Mouse (Mus musculus) kidney, embryonic 15.5 days (tissue): ENCODE results near the gene Adh4. TPM values are rescaled to one million over a fixed set of nuclear protein-coding genes. Genes with fewer than 3 reads are reported as not detected.

Experiments used
- ATAC-seq: fragments of 200-750 bp; cut with Nextera tagmentation; replicated peaks from 2 replicates; pipeline ENCODE4 v1.8.0; 2017; ENCODE audit warnings: moderate TSS enrichment; ENCODE audit not compliant: low FRiP score
- H3K27ac ChIP-seq: fragments of 300-500 bp; sonication (generic); 2 replicates; pipeline ENCODE4 v1.5.1; 2015; ENCODE audit warnings: mild to moderate bottlenecking, inconsistent platforms
- H3K27me3 ChIP-seq: fragments of 300-500 bp; sonication (generic); 2 replicates; pipeline ENCODE4 v1.6.1; 2015; ENCODE audit warnings: inconsistent platforms
- H3K36me3 ChIP-seq: fragments of 300-500 bp; sonication (generic); 2 replicates; pipeline ENCODE4 v1.6.1; 2015; ENCODE audit warnings: inconsistent platforms
- H3K4me1 ChIP-seq: fragments of 300-500 bp; sonication (generic); 2 replicates; pipeline ENCODE4 v1.6.1; 2015; ENCODE audit warnings: inconsistent platforms
- H3K4me2 ChIP-seq: fragments of 300-500 bp; sonication (generic); 2 replicates; pipeline ENCODE4 v1.6.1; 2015; ENCODE audit warnings: moderate library complexity, mild to moderate bottlenecking, inconsistent platforms
- H3K4me3 ChIP-seq: fragments of 300-500 bp; sonication (generic); replicated peaks from 2 replicates; pipeline ENCODE4 v1.5.1; 2015; ENCODE audit warnings: mild to moderate bottlenecking, inconsistent platforms
- H3K9ac ChIP-seq: fragments of 300-500 bp; sonication (generic); 2 replicates; pipeline ENCODE4 v1.6.1; 2015; ENCODE audit warnings: mild to moderate bottlenecking, inconsistent platforms
- H3K9me3 ChIP-seq: fragments of 300-500 bp; sonication (generic); replicated peaks from 2 replicates; pipeline ENCODE4 v1.6.1; 2016; ENCODE audit warnings: inconsistent platforms
- WGBS: fragments of 180-500 bp; shearing (Covaris S2); methylation state at CpG from one replicate; pipeline ENCODE4 v1.1.7; 2015; ENCODE audit warnings: mixed read lengths; 5-methylcytosine and 5-hydroxymethylcytosine counted together
- polyA plus RNA-seq: library from polyadenylated mRNA; unstranded; fragments of >200 nt; fragmentation: Nextera tagmentation; extraction: Ambion mirVana; gene quantifications from 2 replicates; pipeline ENCODE4 v1.2.1, GENCODE M21; 2015

The Adh4 gene
- polyA plus RNA-seq, 1 experiment from 2014 or later: not detected

GRCm38 (mm10) chr3:138410211-138410610 lies 5.1 kb upstream of the Adh4 start:
- Histone ChIP-seq H3K9ac (no peak overlapping the region), H3K36me3 (no peaks in the 10 kb centered on the region), H3K27me3 (no peaks in the 10 kb centered on the region), H3K4me1 (peaks cover 11% of the 10 kb centered on the region), H3K4me3 (no peak overlapping the region), H3K9me3 (no peaks in the 10 kb centered on the region), H3K27ac (no peak overlapping the region), H3K4me2 (no peak overlapping the region)
- ATAC-seq: no peak
- WGBS: 72% methylated on average over 3 of the region's 3 CpGs

DNA sequence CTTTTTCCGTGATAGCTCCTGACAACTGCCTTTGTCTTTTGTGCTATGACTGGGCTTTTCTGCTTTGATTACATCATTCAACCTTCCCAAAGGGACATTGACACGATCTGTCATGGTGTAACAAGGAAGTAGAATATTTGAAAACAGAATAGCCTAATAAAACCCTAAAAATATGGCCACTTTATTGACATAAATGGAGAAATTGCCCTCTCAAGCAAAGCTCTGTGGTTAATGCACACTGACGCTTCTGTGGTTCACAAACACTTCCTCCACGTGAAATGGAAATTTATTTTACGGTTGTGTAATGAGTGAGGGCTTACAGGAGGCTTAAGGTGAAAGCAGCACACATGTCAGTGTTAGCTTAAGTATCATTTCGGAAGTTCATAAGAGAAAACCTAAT lies 4.1 kb downstream of the Adh4 start:
- no peaks in the 10 kb centered on the region for H3K9me3 ChIP-seq
- H3K4me2 ChIP-seq: no peak overlapping the region
- no peaks in the 10 kb centered on the region for H3K36me3 ChIP-seq
- WGBS: 78% methylated on average over 6 of the region's 6 CpGs
- no peak overlapping the region for H3K4me3 ChIP-seq
- no peak overlapping the region for H3K27ac ChIP-seq
- no peaks in the 10 kb centered on the region for H3K4me1 ChIP-seq
- H3K27me3 ChIP-seq: no peaks in the 10 kb centered on the region
- no peak overlapping the region for H3K9ac ChIP-seq
- ATAC-seq: no peak

GRCm38 (mm10) chr3:138420385-138420784 lies 5.1 kb downstream of the Adh4 start:
- H3K4me1 ChIP-seq: no peaks in the 10 kb centered on the region
- WGBS: 84% methylated on average over 3 of the region's 3 CpGs
- ATAC-seq: no peak

GRCm38 (mm10) chr3:138423664-138424063 lies 8.4 kb downstream of the Adh4 start:
- Histone ChIP-seq H3K9ac (no peak overlapping the region), H3K36me3 (no peaks in the 10 kb centered on the region), H3K4me2 (no peak overlapping the region), H3K27me3 (no peaks in the 10 kb centered on the region), H3K9me3 (no peaks in the 10 kb centered on the region), H3K4me3 (no peak overlapping the region), H3K4me1 (no peaks in the 10 kb centered on the region), H3K27ac (no peak overlapping the region)
- whole genome bisulfite sequencing: 53% methylated on average over 2 of the region's 2 CpGs
- no peak for ATAC-seq

More at GRCm38 (mm10) chr3:138420385-138420784, 5.1 kb downstream of the Adh4 start:
- no peak overlapping the region for H3K9ac ChIP-seq
- H3K36me3 ChIP-seq: no peaks in the 10 kb centered on the region
- H3K27ac ChIP-seq: no peak overlapping the region
- no peak overlapping the region for H3K4me2 ChIP-seq
- no peaks in the 10 kb centered on the region for H3K27me3 ChIP-seq
- H3K4me3 ChIP-seq: no peak overlapping the region
- H3K9me3 ChIP-seq: no peaks in the 10 kb centered on the region

DNA sequence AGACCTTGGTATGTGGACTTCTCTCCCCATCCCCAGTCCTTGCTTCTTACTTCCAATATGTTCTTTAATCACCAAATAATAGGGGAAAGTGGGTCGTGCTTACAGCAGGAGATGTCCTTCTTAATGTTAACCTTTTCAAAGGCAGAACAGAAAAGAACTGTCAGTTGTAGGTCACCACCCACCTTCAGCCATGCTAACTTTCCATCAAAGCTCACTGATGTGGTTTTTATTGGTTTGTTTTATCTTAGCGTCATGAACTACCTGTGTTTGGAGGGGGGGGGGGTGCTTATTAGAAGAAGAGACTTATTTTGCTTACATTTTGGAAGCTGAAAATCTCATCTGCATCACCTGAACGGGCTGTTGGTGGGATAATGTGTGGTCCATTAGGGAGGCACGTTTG lies 9.0 kb downstream of the Adh4 start:
- H3K27ac ChIP-seq: no peak overlapping the region
- no peaks in the 10 kb centered on the region for H3K36me3 ChIP-seq
- H3K27me3 ChIP-seq: no peaks in the 10 kb centered on the region
- no peaks in the 10 kb centered on the region for H3K4me1 ChIP-seq
- no peak overlapping the region for H3K4me3 ChIP-seq
- 63% methylated on average over 4 of the region's 4 CpGs for WGBS
- no peak for ATAC-seq
- no peak overlapping the region for H3K4me2 ChIP-seq
- H3K9me3 ChIP-seq: no peaks in the 10 kb centered on the region
- H3K9ac ChIP-seq: no peak overlapping the region

DNA sequence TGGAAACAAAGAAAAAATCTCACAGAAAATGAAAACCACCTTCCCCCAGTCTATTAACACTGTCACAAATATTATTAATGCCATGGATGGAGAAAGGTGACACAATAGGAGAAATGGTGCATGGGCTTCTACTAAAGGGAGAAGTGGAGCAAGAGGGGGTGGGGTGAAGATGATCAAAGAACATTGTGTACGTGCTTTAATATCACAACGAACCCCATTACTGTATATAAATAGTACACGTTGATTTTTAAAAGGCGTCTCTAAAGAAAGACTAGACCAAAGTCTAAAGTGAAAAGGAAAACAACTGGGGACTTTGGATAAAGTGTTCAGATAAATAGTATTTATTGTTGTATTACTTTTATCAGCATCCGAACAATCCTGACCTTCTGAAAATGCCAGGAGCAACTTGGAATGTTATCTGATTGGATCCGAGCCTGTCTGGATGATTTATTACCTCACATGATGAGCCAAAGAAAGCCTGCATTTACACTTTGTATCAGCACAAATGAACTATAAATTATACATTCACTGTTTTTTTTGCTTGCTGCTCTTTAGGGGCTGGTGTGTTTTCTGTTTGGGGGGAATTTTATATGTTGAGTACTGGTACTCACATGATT lies 15.2 kb downstream of the Adh4 start:
- Histone ChIP-seq H3K36me3 (no peaks in the 10 kb centered on the region), H3K4me2 (no peak overlapping the region), H3K4me1 (no peaks in the 10 kb centered on the region), H3K4me3 (no peak overlapping the region), H3K9ac (no peak overlapping the region), H3K27ac (no peak overlapping the region), H3K9me3 (no peaks in the 10 kb centered on the region), H3K27me3 (no peaks in the 10 kb centered on the region)
- no peak for ATAC-seq
- 45% methylated on average over 6 of the region's 6 CpGs for WGBS

DNA sequence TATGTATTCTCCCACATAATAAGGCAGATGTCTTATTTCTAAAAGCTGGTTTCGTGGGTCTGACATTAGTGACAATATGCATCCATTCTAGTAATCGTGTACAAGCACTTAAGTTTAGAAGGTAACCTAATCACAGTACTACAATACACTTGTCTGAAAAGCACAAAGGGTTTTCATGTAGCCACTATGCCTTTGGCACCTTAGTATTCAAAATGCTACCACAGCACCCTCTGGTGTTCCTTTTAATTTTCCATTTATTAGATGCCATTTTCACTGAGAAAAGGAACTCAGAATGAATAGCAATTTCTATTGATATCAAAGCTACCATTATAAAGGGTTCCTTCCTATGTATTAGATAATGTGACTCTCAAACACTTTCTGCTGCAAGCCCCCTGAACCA lies 16.6 kb downstream of the Adh4 start:
- Histone ChIP-seq H3K9ac (no peak overlapping the region), H3K27ac (no peak overlapping the region), H3K4me2 (no peak overlapping the region), H3K4me1 (no peaks in the 10 kb centered on the region), H3K36me3 (no peaks in the 10 kb centered on the region), H3K27me3 (no peaks in the 10 kb centered on the region), H3K4me3 (no peak overlapping the region), H3K9me3 (no peaks in the 10 kb centered on the region)
- WGBS: 58% methylated on average over 2 of the region's 2 CpGs
- ATAC-seq: no peak

DNA sequence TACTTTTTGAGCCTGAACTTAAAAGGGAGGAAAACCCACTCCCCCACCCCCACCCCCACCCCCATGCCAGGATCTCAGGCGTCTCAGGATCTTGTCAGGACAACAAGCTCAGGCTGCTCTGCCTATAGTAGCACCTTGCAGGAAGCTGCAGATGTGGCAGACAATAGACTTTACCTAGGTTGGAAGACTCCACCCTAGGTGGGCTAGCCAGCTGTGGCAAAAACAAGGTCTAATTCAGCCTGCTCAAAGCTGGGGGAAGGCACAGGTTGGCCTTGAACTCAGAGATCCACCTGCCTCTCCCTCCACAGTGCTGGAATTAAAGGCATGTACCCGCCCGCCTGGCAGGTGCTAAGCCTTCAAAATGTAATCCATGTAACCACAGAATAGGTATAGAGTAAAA lies 23.4 kb downstream of the Adh4 start:
- Histone ChIP-seq H3K9me3 (no peaks in the 10 kb centered on the region), H3K4me3 (no peak overlapping the region), H3K27me3 (no peaks in the 10 kb centered on the region), H3K9ac (no peak overlapping the region), H3K4me1 (no peaks in the 10 kb centered on the region), H3K4me2 (no peak overlapping the region), H3K27ac (no peak overlapping the region), H3K36me3 (no peaks in the 10 kb centered on the region)
- WGBS: 70% methylated on average over 3 of the region's 3 CpGs
- no peak for ATAC-seq

- Histone ChIP-seq H3K4me2 (peak overlapping the region; percentile 90), H3K9ac (peak overlapping the region; percentile 80), H3K27me3 (no peaks in the 10 kb centered on the region), H3K36me3 (peaks cover 23% of the 10 kb centered on the region), H3K4me1 (peaks cover 9% of the 10 kb centered on the region), H3K9me3 (no peaks in the 10 kb centered on the region), H3K4me3 (peak overlapping the region; percentile 81), H3K27ac (peak overlapping the region; percentile 87)
- under 1% methylated on average over 9 of the region's 9 CpGs for WGBS
- ATAC-seq: peak; percentile 0
These were observed 26.9 kb downstream of the Adh4 start for GRCm38 (mm10) chr3:138442203-138442602.

DNA sequence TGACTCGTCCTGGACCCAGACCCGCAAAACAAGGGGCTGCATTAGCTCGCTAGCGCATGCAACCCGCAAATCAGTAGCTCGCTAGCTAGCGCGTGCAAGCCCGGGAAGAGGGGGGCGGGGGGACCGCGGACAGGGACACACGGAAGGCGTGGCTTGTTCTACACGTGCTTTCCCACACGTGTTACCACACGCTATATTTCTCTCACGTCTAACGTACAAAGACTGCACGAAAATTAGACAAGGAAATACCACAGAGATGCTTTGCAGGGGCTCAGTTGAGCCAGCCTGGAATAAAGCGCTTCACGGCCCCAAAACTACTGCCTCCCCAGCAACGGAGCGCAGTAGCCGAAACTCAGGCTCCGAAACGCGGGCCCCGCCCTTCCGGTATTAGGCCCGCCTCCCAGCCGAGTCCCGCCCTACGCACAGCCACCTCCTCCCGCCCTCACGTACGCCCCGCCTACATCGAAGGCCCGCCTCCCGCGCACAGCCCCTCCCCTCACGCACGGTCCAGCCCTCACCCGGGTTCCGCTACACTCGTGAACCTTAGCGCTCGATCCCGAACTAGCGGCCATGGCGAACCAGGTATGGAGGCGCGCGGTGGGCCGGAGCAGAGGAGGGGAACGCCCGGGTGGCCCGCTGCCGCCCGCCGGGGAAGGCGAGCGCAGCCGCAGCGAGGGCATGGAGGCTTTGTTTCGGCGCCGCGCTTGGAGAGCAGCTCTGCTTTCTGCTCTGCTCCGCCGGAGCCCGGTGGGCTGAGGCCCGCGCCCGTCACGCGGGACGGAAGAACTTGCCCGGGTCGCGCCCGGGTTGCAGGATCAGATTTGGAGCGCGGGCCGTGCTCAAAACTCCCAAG lies 27.6 kb downstream of the Adh4 start, which contains the start of gene Adh5:
TSS of gene Adh5 (plus strand) at position 482 of the 853 bp plus-strand sequence.
- no peaks in the 10 kb centered on the region for H3K27me3 ChIP-seq

GRCm38 (mm10) chr3:138443465-138443771 lies 28.2 kb downstream of the Adh4 start:
- 2% methylated on average over 9 of the region's 9 CpGs for WGBS

More for the DNA sequence above, 27.6 kb downstream of the Adh4 start, which contains the start of gene Adh5:
- H3K4me1 ChIP-seq: peaks cover 9% of the 10 kb centered on the region
- H3K4me3 ChIP-seq: peak within 1 kb of the TSS; percentile 81
- H3K9ac ChIP-seq: peak within 1 kb of the TSS; percentile 80
- peak within 1 kb of the TSS; percentile 87 for H3K27ac ChIP-seq
- H3K9me3 ChIP-seq: no peaks in the 10 kb centered on the region
- peaks cover 30% of the 10 kb centered on the region for H3K36me3 ChIP-seq
- ATAC-seq: peak; percentile 98
- H3K4me2 ChIP-seq: peak within 1 kb of the TSS; percentile 90
- WGBS: under 1% methylated on average over 83 of the region's 86 CpGs

GRCm38 (mm10) chr3:138448077-138448860 lies 33.0 kb downstream of the Adh4 start:
- no peak for ATAC-seq
- no peaks in the 10 kb centered on the region for H3K9me3 ChIP-seq
- no peak overlapping the region for H3K9ac ChIP-seq
- peaks cover 9% of the 10 kb centered on the region for H3K4me1 ChIP-seq
- H3K27me3 ChIP-seq: no peaks in the 10 kb centered on the region
- H3K4me2 ChIP-seq: no peak overlapping the region
- H3K27ac ChIP-seq: no peak overlapping the region
- H3K4me3 ChIP-seq: no peak overlapping the region
- 51% methylated on average over 12 of the region's 12 CpGs for WGBS
- H3K36me3 ChIP-seq: peaks cover 80% of the 10 kb centered on the region

More at GRCm38 (mm10) chr3:138443465-138443771, 28.2 kb downstream of the Adh4 start:
- no peaks in the 10 kb centered on the region for H3K27me3 ChIP-seq
- H3K36me3 ChIP-seq: peaks cover 34% of the 10 kb centered on the region
- H3K4me1 ChIP-seq: peaks cover 9% of the 10 kb centered on the region
- ATAC-seq: no peak
- peak overlapping the region; percentile 90 for H3K4me2 ChIP-seq
- H3K4me3 ChIP-seq: peak overlapping the region; percentile 81
- no peaks in the 10 kb centered on the region for H3K9me3 ChIP-seq
- peak overlapping the region; percentile 87 for H3K27ac ChIP-seq
- H3K9ac ChIP-seq: peak overlapping the region; percentile 80
